Mouse (Mus musculus) heart, postnatal 10 days (tissue): Measurements from ENCODE around the gene Trp53i11. TPM values are rescaled to one million over a fixed set of nuclear protein-coding genes. Genes with fewer than 3 reads are reported as not detected.
A peak's percentile ranks its signal among the peaks of the same experiment; 100 is the strongest.

Experiments used
- DNase-seq, 2 experiments: peaks; one replicate each; pipeline ENCODE4 v3.0.0; 2021
- intact Hi-C: fragments of 180-260 bp; cut with DNase I; formaldehyde crosslinking; loops from one replicate; pipeline ENCODE4 v1.15.1; 2025
- total RNA-seq, 2 experiments: library from RNA; stranded (reverse); gene quantifications; 2 replicates each; pipeline ENCODE4 v1.2.3; 2021

The Trp53i11 gene
- total RNA-seq, 2 experiments from 2014 or later: 77.4 to 80.7 TPM

- intact Hi-C loops: no loop called here
- no peak for DNase-seq
Measured at GRCm38 (mm10) chr2:93170156-93170844, 17.0 kb upstream of the Trp53i11 start.

GRCm38 (mm10) chr2:93170845-93171200 lies 16.5 kb upstream of the Trp53i11 start:
- no peak for DNase-seq
- intact Hi-C loops: no loop called here

DNA sequence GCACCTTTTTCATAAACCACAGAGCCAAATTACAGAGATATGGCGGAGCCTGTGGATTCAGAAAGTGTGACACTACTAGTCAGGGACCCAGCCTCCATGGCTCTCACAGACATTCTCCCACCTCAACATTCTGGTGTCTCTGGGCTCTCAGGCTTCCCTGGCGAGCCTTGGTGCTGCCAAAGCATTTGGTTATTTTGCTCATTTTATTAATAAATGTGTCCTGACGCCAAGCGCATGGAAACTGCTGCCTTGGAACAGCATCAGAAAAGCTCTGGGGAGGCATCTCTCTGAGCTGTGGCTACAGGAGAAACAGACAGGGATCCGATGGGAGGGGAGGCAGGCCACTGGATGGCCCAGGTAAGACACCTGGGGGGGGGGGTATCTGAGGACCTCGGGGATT lies 15.4 kb upstream of the Trp53i11 start:
- intact Hi-C loops: no loop called here
- no peak for DNase-seq

GRCm38 (mm10) chr2:93172460-93172859 lies 14.9 kb upstream of the Trp53i11 start:
- DNase-seq: no peak
- intact Hi-C loops: no loop called here

DNA sequence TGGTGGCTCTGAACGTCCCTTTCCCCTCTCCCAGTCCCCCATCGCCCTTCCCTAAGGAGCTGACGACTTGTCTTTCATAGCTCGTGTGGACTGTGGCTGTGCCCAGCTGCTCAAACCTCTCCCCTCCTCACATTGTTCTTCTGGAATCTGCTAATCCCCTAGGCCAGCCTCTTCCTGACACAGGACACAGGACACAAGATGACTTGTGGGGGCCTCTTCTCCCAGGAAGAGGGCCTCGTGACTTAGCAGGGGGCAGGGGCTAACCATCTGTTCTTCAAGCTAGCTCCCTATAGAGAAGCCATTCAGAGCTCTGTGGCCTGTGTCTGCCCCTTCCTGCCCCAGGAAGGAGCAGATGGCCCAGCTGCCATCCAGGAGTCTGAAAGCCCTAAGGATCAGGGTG lies 13.2 kb upstream of the Trp53i11 start:
- DNase-seq: no peak
- intact Hi-C loops: no loop called here

DNA sequence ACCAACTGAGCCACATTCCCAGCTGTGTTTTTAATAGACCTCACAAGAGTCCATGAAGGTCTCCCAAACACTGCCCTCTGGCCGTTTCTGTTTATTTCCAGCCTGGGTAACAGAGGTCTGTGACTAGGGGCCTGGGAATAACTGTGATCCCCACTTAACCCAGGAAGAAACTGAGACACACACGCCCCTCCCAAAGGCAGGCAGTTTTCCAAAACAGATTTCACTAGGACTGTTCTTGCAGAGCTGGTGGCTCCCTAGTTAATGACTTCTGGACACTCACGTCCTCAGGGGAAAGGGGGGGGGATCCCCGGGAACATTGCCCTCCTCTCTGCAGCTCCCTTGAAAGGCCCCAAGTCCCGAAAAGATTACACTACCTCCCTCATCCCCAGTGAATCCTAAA lies 12.1 kb upstream of the Trp53i11 start:
- no peak for DNase-seq
- intact Hi-C loops: no loop called here

GRCm38 (mm10) chr2:93175721-93176120 lies 11.6 kb upstream of the Trp53i11 start:
- no peak for DNase-seq
- intact Hi-C loops: no loop called here

GRCm38 (mm10) chr2:93176193-93176798 lies 11.1 kb upstream of the Trp53i11 start:
- intact Hi-C loops: no loop called here
- no peak for DNase-seq

- intact Hi-C loops: no loop called here
- no peak for DNase-seq
Measured at GRCm38 (mm10) chr2:93176871-93177667, 10.3 kb upstream of the Trp53i11 start.

GRCm38 (mm10) chr2:93177668-93178312 lies 9.6 kb upstream of the Trp53i11 start:
- DNase-seq: no peak
- intact Hi-C loops: no loop called here

DNA sequence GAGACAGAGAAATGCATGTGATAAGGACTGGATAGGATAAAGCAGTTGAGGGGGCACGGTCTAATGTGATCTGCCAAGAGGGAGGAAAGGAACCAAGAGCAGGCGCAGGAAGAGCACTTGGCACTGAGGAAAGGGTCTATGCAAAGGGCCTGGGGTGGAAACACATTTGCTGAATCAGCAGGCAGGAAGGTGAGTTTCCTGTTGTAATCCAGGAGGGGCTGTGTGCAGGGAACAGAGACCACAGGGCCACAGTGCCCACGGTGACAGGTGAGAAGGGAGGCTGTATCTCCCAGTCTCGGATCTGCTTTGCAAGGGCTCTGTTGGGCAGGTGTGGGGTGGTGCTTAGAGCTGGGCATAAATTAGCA lies 9.1 kb upstream of the Trp53i11 start:
- no peak for DNase-seq
- intact Hi-C loops: no loop called here

- no peak for DNase-seq
- intact Hi-C loops: no loop called here
Measured at GRCm38 (mm10) chr2:93179603-93180002, 7.7 kb upstream of the Trp53i11 start.

GRCm38 (mm10) chr2:93180077-93180844 lies 7.1 kb upstream of the Trp53i11 start:
- peak in 1 of 2 experiments; percentile 40 for DNase-seq
- intact Hi-C loops: no loop called here

DNA sequence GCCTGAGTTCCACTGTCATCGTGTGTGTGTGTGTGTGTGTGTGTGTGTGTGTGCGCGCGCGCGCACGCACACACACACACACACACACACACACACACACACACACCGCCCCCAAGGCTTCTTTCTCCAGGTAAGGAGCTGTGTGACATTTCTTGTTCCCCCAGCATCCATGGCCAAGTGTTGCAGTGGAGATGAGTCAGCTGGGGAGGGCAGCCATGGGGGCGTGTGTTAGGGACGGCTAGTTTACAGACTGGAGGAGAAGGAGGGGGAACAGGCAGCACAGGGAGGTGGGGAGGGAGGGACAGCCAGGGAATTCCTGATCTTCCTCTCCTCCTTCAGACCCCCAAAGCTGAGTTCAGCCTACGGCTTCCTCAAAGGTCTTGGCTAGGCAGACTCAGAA lies 4.5 kb upstream of the Trp53i11 start:
- intact Hi-C loops: no loop called here
- DNase-seq: no peak

GRCm38 (mm10) chr2:93188020-93188760 lies 842 bp downstream of the Trp53i11 start:
- peak; percentile 45 to 58 for DNase-seq
- intact Hi-C loops: loop anchor here (2.0 to 5.0 kb wide), 2 partner anchors 46 to 119 kb away; no protein-coding TSS in a partner anchor

DNA sequence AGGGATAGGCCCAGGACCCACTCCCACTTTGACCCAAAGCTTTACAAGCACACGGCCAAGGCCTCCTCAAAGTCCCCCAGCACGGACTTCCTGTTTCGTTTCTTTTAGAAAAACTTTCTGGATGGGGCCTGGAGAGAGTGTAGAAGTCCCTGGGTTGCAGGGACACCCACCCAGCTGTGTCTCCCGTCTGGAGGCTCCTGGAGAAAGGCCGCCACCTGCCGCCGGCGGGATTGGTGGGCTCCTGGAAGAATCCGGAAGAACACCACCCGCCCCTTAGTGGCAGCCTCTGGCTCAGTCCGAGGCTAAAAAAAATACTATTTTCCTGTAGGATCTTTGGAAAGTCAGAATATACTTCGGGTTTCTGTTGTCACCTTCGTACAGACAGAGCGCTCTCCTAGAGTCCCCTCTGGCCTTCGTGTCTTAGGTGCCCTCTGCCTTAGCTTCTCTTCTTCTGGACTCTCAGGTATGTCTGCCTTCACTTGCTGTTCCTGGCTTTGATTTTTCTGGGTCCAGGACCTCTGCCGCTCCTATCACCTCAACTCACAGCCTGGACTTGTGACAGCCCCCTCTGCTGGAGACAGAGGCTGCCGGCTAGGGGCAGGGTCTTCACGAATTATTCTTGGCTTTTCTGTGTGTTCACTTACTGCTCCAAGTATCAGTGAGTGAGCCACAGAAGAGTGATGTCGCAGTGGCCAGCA lies 1.6 kb downstream of the Trp53i11 start:
- intact Hi-C loops: loop anchor here (2.0 to 5.0 kb wide), 2 partner anchors 47 to 120 kb away; no protein-coding TSS in a partner anchor
- DNase-seq: peak; percentile 27 to 58

DNA sequence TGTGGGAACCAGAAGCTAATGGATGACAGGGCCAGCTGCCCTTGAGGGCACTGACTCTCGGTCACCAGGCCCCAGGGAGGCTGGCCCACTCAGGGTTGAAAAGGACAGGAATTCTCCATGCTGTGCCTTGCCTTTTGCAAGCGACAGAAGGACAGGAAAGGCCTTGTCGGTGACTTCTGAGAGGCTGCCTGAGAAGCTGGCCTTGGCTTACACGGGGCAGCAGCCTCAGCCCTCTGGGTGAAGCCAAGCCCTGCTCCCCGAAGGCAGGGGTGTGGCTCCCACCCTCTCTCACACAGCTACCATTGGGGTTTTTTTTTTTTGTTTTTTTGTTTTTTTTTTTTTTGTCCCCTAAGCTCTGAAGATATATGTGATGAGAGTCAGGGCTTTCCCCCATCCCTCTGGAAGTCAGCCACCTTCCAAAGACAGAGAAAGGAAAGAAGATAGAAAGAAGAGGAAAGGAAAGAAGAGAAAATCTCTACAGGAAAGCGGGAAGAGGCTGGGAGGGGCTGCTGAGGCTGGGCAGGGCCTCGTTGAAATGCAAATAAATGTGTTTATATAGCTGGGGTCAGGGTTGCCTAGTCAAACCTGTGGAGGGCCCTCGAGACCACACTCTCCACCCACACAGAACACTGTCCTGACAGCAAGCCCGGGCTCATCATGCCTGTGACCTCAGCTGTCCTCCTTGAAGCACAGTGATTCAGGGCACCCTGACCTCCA lies 3.6 kb downstream of the Trp53i11 start:
- intact Hi-C loops: no loop called here
- no peak for DNase-seq

- no peak for DNase-seq
- intact Hi-C loops: no loop called here
Measured at GRCm38 (mm10) chr2:93191488-93192181, 4.3 kb downstream of the Trp53i11 start.
